Mouse (Mus musculus) cerebellum, postnatal 10 days (tissue): ENCODE results near the gene Zfp800.

ENCODE experiments used
- DNase-seq, 2 experiments: peaks; one replicate each; pipeline ENCODE4 v3.0.0; 2021; ENCODE audit warnings: mixed read lengths in 2 of 2

Zfp800 gene

DNA sequence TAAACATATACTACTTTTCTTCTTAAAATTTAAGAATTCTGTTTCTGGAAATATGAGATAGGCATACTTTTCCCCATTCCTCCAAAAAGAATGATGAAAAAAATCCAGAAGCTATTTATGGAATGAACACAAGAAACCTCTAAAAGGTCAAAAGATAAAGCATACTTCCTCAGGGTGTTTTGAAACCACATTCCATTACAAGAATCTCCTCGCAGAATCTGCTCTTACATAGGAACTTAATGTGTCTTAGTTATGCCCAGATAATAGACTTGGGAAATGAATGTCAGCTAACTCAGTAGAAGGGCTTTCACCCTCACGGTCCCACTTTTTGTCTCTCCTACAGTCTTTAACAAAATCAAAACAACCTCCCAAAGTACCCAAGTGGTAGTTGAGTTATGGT lies 203.9 kb downstream of the Zfp800 start:
- no peak for DNase-seq

DNA sequence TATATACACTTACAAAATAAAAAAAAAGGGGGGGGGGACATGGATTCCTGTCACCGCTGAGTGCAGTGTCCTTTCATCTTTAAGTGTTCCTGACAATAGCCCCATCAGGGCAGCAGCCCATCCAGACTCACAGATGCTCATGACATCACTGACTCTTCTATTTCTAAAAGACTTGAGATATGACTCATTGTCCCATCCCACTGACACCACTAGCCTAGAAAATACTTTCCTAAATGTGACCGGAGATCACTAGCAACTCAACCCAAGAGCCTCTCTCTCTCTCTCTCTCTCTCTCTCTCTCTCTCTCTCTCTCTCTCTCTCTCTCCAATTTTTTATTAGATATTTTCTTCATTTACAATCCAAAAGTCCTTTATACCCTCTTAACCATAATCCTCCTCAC lies 205.9 kb downstream of the Zfp800 start:
- no peak for DNase-seq
